Mouse (Mus musculus): ENCODE data around the gene Ntmt1.

DNA sequence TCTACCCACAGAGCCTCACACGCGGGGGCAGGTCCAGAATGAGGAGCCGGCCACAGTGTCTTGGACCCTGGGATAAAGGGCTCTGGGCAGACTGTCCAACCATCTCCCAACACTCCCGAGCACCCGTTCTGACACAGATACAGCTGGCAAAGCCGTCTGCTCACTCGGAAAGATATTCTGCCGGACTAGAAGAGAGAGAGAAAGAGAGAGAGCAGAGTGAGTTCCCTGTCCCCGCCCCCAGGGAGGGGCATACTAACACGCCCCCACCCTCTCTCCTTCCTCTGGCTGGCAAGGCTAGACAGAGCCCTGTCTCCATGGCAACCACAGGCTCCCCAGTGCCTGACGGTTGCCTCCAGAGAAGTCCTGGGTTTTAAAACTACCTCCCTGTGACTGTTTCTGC lies 11.2 kb upstream of the Ntmt1 start:
- TF ChIP-seq CTCF (conservative IDR thresholded peaks at IDR 0.05; ENCODE audit: insufficient read depth, insufficient read length, low read depth, low read length): no peak
- TF ChIP-seq POLR2A (IDR thresholded peaks at IDR 0.05; ENCODE audit: low read depth, low read length): no peak

All from kidney, adult 2 months (tissue).